Mouse (Mus musculus): ENCODE measurements around the gene Lat2. TPM values are rescaled to one million over a fixed set of nuclear protein-coding genes. Genes with fewer than 3 reads are reported as not detected.

The Lat2 gene
- polyA plus RNA-seq, 2 experiments = 1.7 to 1.8 TPM

- no peaks in the 10 kb centered on the region for H3K9me3 ChIP-seq (ENCODE audit: control insufficient read depth, low read length)
- peaks cover 55% of the 10 kb centered on the region for H3K36me3 ChIP-seq (replicated peaks; ENCODE audit: control insufficient read depth, insufficient read depth, low read depth)
- TF ChIP-seq CTCF (IDR thresholded peaks at IDR 0.05; ENCODE audit: low read depth) (no peak), EP300 (IDR thresholded peaks at IDR 0.05; ENCODE audit: low read depth) (peak; percentile 90)
- 21% methylated on average over 9 of the region's 9 CpGs for WGBS (ENCODE audit: insufficient replicate concordance)
- H3K4me1 ChIP-seq (replicated peaks; ENCODE audit: control insufficient read depth in 2 of 2, insufficient read depth in 2 of 2, low read length in 1 of 2) = peaks cover 10 to 20% of the 10 kb centered on the region in 2 experiments
- DNase-seq (ENCODE audit: low read depth in 3 of 3, low spot score in 3 of 3) (peak; percentile 69 to 77 (median 75)), ATAC-seq (ENCODE audit: insufficient read depth) (peak; percentile 92)
- peak overlapping the region; percentile 40 for H3K9ac ChIP-seq (replicated peaks)
- no peaks in the 10 kb centered on the region for H3K27me3 ChIP-seq (ENCODE audit: control insufficient read depth, insufficient read depth, low read length)
- peak overlapping the region; percentile 74 for H3K27ac ChIP-seq
- peak overlapping the region; percentile 38 for H3K4me2 ChIP-seq (ENCODE audit: low read depth)
- H3K4me3 ChIP-seq (ENCODE audit: insufficient read depth in 1 of 2, low read depth in 2 of 2, low read length in 2 of 2) = no peak overlapping the region
Observed at GRCm38 (mm10) chr5:134593093-134593492, 21.7 kb downstream of the Lat2 start.

- WGBS (ENCODE audit: insufficient replicate concordance) = 68% methylated on average over 11 of the region's 11 CpGs
- no peak overlapping the region for H3K4me3 ChIP-seq (ENCODE audit: insufficient read depth in 1 of 2, low read depth in 2 of 2, low read length in 2 of 2)
- H3K9me3 ChIP-seq (ENCODE audit: control insufficient read depth, low read length) = no peaks in the 10 kb centered on the region
- peaks cover 46% of the 10 kb centered on the region for H3K36me3 ChIP-seq (replicated peaks; ENCODE audit: control insufficient read depth, insufficient read depth, low read depth)
- H3K27ac ChIP-seq = peak overlapping the region; percentile 74
- TF ChIP-seq EP300 (IDR thresholded peaks at IDR 0.05; ENCODE audit: low read depth) (no peak), CTCF (IDR thresholded peaks at IDR 0.05; ENCODE audit: low read depth) (no peak)
- no peak for ATAC-seq (ENCODE audit: insufficient read depth)
- H3K27me3 ChIP-seq (ENCODE audit: control insufficient read depth, insufficient read depth, low read length) = no peaks in the 10 kb centered on the region
- no peak for DNase-seq (ENCODE audit: low read depth in 3 of 3, low spot score in 3 of 3)
- no peak overlapping the region; the same call in 1 of the 2 replicates for H3K4me2 ChIP-seq (ENCODE audit: low read depth)
- H3K4me1 ChIP-seq (replicated peaks; ENCODE audit: control insufficient read depth in 2 of 2, insufficient read depth in 2 of 2, low read length in 1 of 2) = peaks cover 10 to 20% of the 10 kb centered on the region in 2 experiments
- H3K9ac ChIP-seq (replicated peaks) = no peak overlapping the region
Observed at GRCm38 (mm10) chr5:134592026-134592581, 22.7 kb downstream of the Lat2 start.

- H3K4me1 ChIP-seq (replicated peaks; ENCODE audit: control insufficient read depth in 2 of 2, insufficient read depth in 2 of 2, low read length in 1 of 2) = peaks cover 10 to 20% of the 10 kb centered on the region in 2 experiments
- H3K27ac ChIP-seq = no peak overlapping the region
- H3K4me3 ChIP-seq (ENCODE audit: insufficient read depth in 1 of 2, low read depth in 2 of 2, low read length in 2 of 2) = no peak overlapping the region
- H3K27me3 ChIP-seq (ENCODE audit: control insufficient read depth, insufficient read depth, low read length) = no peaks in the 10 kb centered on the region
- peaks cover 28% of the 10 kb centered on the region for H3K36me3 ChIP-seq (replicated peaks; ENCODE audit: control insufficient read depth, insufficient read depth, low read depth)
- H3K4me2 ChIP-seq (ENCODE audit: low read depth) = no peak overlapping the region
- H3K9ac ChIP-seq (replicated peaks) = no peak overlapping the region
- no peak for ATAC-seq (ENCODE audit: insufficient read depth)
- 77% methylated on average over 3 of the region's 3 CpGs for WGBS (ENCODE audit: insufficient replicate concordance)
- no peaks in the 10 kb centered on the region for H3K9me3 ChIP-seq (ENCODE audit: control insufficient read depth, low read length)
- DNase-seq (ENCODE audit: low read depth in 3 of 3, low spot score in 3 of 3) = no peak
- TF ChIP-seq EP300 (IDR thresholded peaks at IDR 0.05; ENCODE audit: low read depth) (no peak), CTCF (IDR thresholded peaks at IDR 0.05; ENCODE audit: low read depth) (no peak)
Observed at GRCm38 (mm10) chr5:134589900-134590299, 24.9 kb downstream of the Lat2 start.

GRCm38 (mm10) chr5:134584798-134585197 lies 30.0 kb downstream of the Lat2 start:
- TF ChIP-seq CTCF (IDR thresholded peaks at IDR 0.05; ENCODE audit: low read depth) (no peak), EP300 (IDR thresholded peaks at IDR 0.05; ENCODE audit: low read depth) (no peak)
- Histone ChIP-seq H3K9ac (replicated peaks) (no peak overlapping the region), H3K4me3 (ENCODE audit: insufficient read depth in 1 of 2, low read depth in 2 of 2, low read length in 2 of 2) (no peak overlapping the region)

GRCm38 (mm10) chr5:134583884-134584213 lies 31.0 kb downstream of the Lat2 start:
- 25% methylated on average over 3 of the region's 3 CpGs for WGBS (ENCODE audit: insufficient replicate concordance)
- TF ChIP-seq EP300 (IDR thresholded peaks at IDR 0.05; ENCODE audit: low read depth) (no peak), CTCF (IDR thresholded peaks at IDR 0.05; ENCODE audit: low read depth) (no peak)
- H3K9ac ChIP-seq (replicated peaks) = peak overlapping the region; percentile 90
- H3K36me3 ChIP-seq (replicated peaks; ENCODE audit: control insufficient read depth, insufficient read depth, low read depth) = peaks cover 3% of the 10 kb centered on the region; the same call in 1 of the 2 replicates
- ATAC-seq (ENCODE audit: insufficient read depth) = no peak
- H3K9me3 ChIP-seq (ENCODE audit: control insufficient read depth, low read length) = no peaks in the 10 kb centered on the region
- peaks cover 6 to 12% of the 10 kb centered on the region in 2 experiments for H3K4me1 ChIP-seq (replicated peaks; ENCODE audit: control insufficient read depth in 2 of 2, insufficient read depth in 2 of 2, low read length in 1 of 2)
- no peak for DNase-seq (ENCODE audit: low read depth in 3 of 3, low spot score in 3 of 3)
- H3K27me3 ChIP-seq (ENCODE audit: control insufficient read depth, insufficient read depth, low read length) = no peaks in the 10 kb centered on the region
- peak overlapping the region; percentile 5 for H3K27ac ChIP-seq
- peak overlapping the region; percentile 95 for H3K4me2 ChIP-seq (ENCODE audit: low read depth)
- H3K4me3 ChIP-seq (ENCODE audit: insufficient read depth in 1 of 2, low read depth in 2 of 2, low read length in 2 of 2) = peak overlapping the region; percentile 77 to 97

More at GRCm38 (mm10) chr5:134584798-134585197, 30.0 kb downstream of the Lat2 start:
- no peak for DNase-seq (ENCODE audit: low read depth in 3 of 3, low spot score in 3 of 3)
- Histone ChIP-seq H3K36me3 (replicated peaks; ENCODE audit: control insufficient read depth, insufficient read depth, low read depth) (peaks cover 3% of the 10 kb centered on the region; the same call in 1 of the 2 replicates), H3K9me3 (ENCODE audit: control insufficient read depth, low read length) (no peaks in the 10 kb centered on the region), H3K27me3 (ENCODE audit: control insufficient read depth, insufficient read depth, low read length) (no peaks in the 10 kb centered on the region), H3K27ac (peak overlapping the region; percentile 25; the same call in 1 of the 2 replicates), H3K4me2 (ENCODE audit: low read depth) (peak overlapping the region; percentile 95; the same call in 1 of the 2 replicates), H3K4me1 (replicated peaks; ENCODE audit: control insufficient read depth in 2 of 2, insufficient read depth in 2 of 2, low read length in 1 of 2) (peaks cover 6 to 12% of the 10 kb centered on the region in 2 experiments)
- ATAC-seq (ENCODE audit: insufficient read depth) = no peak
- WGBS (ENCODE audit: insufficient replicate concordance) = 34% methylated on average over 5 of the region's 5 CpGs
